Mouse (Mus musculus) embryo, embryonic 9.5 days (tissue): ENCODE results near the gene Ncf2.

ENCODE experiments used
- DNase-seq: peaks from one replicate; pipeline ENCODE4 v3.0.0-alpha.2; 2017; ENCODE audit errors: extremely low spot score

The Ncf2 gene

DNA sequence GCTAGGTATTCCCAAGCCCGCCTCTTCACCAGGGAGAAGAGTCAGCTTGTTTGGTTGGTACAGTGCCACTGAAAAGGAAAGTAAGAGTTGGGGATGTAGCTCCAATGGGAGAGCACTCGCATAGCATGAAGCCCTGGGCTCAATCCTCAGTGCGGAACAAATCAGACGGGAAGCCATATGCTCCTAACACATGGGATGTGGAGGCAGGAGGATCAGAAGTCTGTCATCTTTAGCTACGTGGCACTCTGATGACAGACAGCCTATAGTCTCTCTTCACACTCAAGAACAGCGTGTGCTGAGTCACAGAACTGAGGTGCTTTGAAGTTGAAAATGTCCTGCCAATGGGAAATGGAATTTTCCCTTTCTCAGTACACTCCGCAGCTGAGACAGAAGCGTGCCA lies 31.0 kb downstream of the Ncf2 start:
- DNase-seq, result no peak

DNA sequence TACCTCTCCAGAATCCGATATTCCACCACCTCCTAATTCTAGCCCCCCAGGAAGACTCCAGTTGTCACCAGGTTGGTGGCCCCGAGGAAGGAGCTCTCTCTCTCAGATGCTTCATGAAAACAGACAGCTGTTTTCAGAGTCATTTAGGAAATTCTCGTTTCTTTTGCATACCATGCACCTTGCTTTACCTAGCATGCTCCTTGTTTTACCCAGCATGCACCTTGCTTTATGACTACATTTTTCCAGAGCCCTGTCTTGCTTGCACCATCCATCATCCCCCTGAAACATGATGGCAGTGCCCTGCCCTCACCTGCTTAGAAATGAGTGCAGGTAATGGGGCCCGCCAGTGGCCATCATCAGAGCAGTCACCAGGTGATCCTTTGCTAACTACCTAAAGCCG lies 31.6 kb downstream of the Ncf2 start:
- DNase-seq, result no peak

DNA sequence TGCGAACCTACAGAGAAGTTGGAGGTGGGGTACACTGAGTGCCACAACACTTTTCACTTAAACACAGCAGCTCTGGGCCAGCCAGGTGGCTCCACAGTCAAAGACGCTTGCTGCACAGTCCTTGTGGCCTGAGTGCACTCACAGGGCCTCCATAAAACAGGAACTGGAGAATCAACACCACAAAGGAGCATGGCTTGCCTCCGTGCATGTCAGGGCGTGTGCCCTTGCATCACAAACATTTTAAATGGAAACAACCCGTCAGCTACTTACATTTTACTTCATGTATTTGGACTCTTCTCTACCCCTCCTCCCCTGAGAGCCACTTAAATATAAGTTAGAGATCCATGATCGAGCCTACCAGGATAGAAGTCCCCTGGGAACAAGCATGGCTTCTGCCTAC lies 32.3 kb downstream of the Ncf2 start:
- no peak for DNase-seq

DNA sequence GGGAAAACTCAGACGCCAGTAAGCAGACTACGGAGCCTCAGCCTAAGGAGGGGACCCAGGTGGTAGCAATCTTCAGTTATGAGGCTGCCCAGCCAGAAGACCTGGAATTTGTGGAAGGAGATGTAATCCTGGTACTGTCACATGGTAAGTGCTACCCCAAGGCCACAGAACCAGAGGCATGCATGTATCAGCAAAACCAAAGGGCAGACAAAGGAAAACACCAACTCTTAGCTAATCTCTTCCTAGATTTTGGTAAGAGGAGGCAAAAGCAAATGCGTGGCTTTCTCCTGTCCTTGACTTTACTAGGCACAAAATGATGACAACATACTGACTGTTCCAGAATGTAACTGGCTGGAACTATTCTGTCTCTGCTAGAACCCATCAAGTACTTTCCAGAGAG lies 35.1 kb downstream of the Ncf2 start:
- no peak for DNase-seq

DNA sequence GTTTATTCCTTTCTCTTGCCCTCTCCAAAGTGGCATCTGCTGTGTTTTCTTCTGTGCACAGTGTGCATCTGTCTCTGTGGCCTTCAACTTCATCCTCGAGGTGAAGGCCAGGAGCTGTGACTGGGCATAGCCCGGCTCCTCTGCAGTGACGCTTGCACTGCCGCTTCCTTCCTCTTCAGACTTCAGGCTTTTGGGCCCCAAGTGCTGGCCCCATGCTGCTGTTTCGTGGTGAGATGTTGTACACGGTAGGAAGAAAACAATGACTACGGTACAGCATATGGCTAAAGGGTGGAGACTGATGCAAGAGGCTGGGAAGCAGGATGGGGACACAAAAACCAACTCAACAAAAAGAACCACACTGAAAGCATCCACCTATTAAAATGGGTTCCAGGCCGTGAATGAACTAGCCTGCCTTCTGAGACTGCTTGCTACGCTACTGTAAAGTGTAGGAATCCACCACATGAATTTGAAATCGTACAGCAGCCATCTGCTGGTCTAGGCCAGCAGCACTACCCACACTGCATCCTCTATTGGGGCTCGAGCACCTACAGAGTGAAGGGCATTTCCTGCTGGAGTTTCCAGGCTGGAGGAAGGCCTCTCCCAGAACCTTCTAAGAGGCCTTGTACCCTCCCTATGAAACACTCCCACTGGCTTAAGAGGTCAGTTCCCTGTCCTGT lies 38.2 kb downstream of the Ncf2 start:
- no peak for DNase-seq

GRCm38 (mm10) chr1:152838841-152839240 lies 38.8 kb downstream of the Ncf2 start:
- DNase-seq, result no peak

DNA sequence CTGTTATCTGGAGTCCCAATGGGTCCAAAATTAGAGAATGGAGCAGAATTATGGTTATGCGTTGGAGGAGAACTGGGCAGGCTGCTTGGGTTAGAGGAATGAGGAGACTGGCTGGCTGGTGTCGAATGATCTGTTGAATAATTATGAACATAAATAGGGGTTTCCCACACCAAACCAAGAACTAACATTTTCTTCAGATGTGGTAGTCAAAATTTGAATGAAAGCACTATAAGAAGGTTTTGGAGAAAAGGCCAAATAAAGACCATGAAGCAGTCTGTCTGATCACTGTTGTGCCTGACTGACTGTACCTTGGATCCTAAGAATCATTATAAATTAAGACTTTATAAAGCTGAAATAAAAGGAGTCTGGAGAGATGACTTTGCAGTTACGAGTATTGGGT lies 40.3 kb downstream of the Ncf2 start:
- no peak for DNase-seq

- DNase-seq, result no peak
These were observed 41.1 kb downstream of the Ncf2 start for GRCm38 (mm10) chr1:152841057-152841456.

DNA sequence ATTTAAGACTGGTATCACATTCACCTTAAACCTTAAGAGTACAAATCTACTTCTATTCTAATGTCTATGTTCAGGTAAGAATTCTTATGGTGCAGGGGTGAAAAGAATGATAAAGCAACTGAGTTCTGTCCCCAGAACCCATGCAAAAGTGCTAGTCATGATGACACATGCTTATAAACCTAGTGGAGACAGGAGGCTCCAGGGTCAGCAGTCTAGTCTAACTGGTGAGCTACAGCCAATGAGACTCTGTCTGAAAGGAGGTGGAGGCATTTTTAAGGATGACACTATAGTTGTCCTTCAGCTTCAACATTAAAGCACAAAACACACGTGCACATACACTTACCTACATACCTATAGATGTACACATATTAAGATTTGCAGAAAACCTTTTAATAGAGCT lies 44.6 kb downstream of the Ncf2 start:
- no peak for DNase-seq

GRCm38 (mm10) chr1:152845211-152845730 lies 45.3 kb downstream of the Ncf2 start:
- DNase-seq, result no peak

DNA sequence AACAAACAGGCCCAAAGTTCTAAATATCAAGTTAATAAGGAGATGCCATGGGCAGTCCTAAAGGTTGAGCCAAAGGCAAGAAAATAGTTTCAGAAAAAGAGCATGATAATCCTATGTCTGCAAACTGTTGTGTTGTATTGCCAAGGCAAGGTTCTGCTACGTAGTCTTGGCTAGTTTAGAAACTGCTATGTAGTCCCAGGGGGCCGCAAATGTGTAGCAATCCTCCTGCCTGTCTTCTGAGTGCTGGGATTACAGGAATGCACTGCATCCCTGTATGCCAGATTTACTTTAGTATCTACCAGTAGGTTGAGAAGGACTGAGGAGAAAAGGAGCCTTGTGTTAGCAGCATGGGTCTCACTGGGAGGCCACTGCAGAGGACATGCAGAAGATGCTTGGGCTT lies 46.9 kb downstream of the Ncf2 start:
- DNase-seq, result no peak

- no peak for DNase-seq
These were observed 69.9 kb downstream of the Ncf2 start for GRCm38 (mm10) chr1:152869901-152870300.

DNA sequence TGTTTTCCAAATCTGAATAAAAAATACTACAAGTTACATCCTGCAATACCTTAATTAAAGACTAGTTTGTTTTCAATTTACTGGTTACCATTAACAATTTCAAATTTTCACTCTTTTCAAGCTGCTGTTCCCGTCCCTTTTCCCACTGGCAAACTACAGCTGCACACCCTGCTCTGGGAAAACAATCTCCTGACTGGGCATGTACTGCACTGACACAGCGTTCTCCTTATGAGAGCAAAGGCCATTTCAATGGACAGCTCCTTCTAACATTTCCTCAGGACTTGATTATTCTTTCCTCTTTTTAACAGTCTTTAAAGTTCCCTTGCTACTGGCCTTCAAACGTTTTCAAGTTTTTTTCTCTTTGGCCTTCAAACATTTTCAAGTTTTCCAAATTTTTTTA lies 71.0 kb downstream of the Ncf2 start:
- no peak for DNase-seq
